Mouse (Mus musculus): ENCODE results near the gene Gng12. TPM values are rescaled to one million over a fixed set of nuclear protein-coding genes. Genes with fewer than 3 reads are reported as not detected.

Gene Gng12
- total and polyA plus RNA-seq, 2 experiments from 2014 or later, result 20.1 to 41.0 TPM

DNA sequence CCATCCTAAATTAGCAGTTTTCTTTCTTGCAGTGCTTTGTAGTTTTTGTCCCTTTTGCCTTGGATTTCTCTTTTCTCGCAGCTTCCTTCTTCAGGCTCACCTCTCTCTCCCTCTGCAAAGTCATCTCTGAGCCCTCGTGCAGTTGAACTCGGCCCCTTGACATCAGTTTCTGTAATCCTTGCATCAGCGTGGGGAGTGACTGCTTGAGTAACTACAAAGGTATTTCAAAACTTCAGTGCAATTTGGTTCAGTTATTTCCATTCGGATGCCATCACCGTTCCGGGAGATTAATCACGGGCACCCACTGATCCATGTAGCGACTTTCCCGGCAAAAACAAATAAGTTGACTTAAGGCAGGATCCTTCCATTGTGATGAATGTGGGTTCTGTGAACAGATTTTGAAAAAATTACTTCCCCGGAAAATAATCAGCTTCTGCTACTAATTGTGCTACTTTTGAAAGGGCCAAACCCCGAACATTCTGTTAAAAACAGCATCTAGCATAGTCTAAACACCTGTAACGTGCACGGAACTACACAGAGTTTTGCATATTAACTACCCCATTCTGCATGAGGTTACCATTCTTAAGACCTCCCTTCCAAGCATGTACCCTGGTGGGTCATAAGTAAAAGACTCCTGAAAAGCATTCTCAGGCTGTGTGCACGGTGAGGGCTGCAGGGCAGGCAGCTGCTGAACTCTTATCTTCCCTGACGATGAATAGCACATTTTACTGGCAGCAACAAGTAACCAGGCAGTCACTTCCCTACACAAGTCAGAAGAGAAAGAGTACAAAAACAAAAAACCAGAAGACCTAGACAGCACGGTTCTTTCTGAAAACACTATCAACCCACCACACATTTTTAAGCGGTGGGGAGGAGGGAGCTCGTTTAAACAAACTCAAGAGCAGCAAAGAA, 139.4 kb downstream of the Gng12 start:
- peak overlapping the region; percentile 33; the same call in 1 of the 2 replicates for H3K9ac ChIP-seq (replicated peaks; ENCODE audit: low read depth, low read length)
- H3K4me3 ChIP-seq (ENCODE audit: low read depth, low read length), result peak overlapping the region; percentile 89
- no peaks in the 10 kb centered on the region for H3K36me3 ChIP-seq (replicated peaks; ENCODE audit: control insufficient read depth, insufficient read depth, low read length)
- DNase-seq (ENCODE audit: low spot score) (peak; percentile 58), ATAC-seq (ENCODE audit: insufficient read depth, low read depth) (no peak)
- H3K27me3 ChIP-seq (ENCODE audit: control insufficient read depth, insufficient read depth, low read length), result no peaks in the 10 kb centered on the region
- 30% methylated on average over 19 of the region's 19 CpGs for WGBS
- peak overlapping the region; percentile 96 for H3K4me2 ChIP-seq (ENCODE audit: low read depth, low read length)
- TF ChIP-seq CTCF (IDR thresholded peaks at IDR 0.05; ENCODE audit: low read depth) (no peak), EP300 (IDR thresholded peaks at IDR 0.05; ENCODE audit: low read depth) (no peak)
- H3K27ac ChIP-seq (ENCODE audit: low read depth), result peak overlapping the region; percentile 93
- H3K9me3 ChIP-seq (replicated peaks; ENCODE audit: control insufficient read depth, low read length), result no peaks in the 10 kb centered on the region
- H3K4me1 ChIP-seq (ENCODE audit: control insufficient read depth, insufficient read depth), result 0 out of 2 replicates have a peak, but pooled peaks cover 4% of the 10 kb centered on the region

DNA sequence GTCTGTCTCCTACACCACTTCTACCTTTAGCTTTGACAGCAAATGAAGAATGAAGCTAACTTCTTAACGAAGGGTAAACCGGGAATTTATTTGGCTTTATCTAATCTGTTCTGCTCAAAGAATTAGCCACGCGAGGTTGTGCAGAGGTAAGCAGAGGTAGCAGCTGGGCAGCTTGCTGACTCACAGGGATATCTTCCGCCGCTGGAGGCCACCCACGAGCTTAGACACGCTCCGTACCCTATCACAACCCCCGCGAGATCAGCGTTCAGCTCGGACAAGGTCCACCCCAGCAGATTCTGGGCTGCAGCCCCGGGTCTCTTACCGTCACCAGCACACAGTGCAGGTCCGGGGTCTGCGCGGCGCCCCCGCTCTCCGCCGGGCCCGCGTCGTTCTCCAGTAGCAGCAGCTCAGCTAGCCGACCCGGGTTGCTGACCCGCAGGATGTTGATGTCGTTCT, 140.2 kb downstream of the Gng12 start:
- peak overlapping the region; percentile 96 for H3K4me2 ChIP-seq (ENCODE audit: low read depth, low read length)
- 0% methylated on average over 29 of the region's 29 CpGs for WGBS
- H3K4me3 ChIP-seq (ENCODE audit: low read depth, low read length), result peak overlapping the region; percentile 89
- no peaks in the 10 kb centered on the region for H3K9me3 ChIP-seq (replicated peaks; ENCODE audit: control insufficient read depth, low read length)
- H3K27me3 ChIP-seq (ENCODE audit: control insufficient read depth, insufficient read depth, low read length), result no peaks in the 10 kb centered on the region
- peak; percentile 86 for DNase-seq (ENCODE audit: low spot score)
- peak overlapping the region; percentile 93 for H3K27ac ChIP-seq (ENCODE audit: low read depth)
- H3K36me3 ChIP-seq (replicated peaks; ENCODE audit: control insufficient read depth, insufficient read depth, low read length), result no peaks in the 10 kb centered on the region
- TF ChIP-seq EP300 (IDR thresholded peaks at IDR 0.05; ENCODE audit: low read depth) (no peak), CTCF (IDR thresholded peaks at IDR 0.05; ENCODE audit: low read depth) (peak; percentile 60)
- 0 out of 2 replicates have a peak, but pooled peaks cover 4% of the 10 kb centered on the region for H3K4me1 ChIP-seq (ENCODE audit: control insufficient read depth, insufficient read depth)
- peak; percentile 75 for ATAC-seq (ENCODE audit: insufficient read depth, low read depth)
- H3K9ac ChIP-seq (replicated peaks; ENCODE audit: low read depth, low read length), result peak overlapping the region; percentile 79

DNA sequence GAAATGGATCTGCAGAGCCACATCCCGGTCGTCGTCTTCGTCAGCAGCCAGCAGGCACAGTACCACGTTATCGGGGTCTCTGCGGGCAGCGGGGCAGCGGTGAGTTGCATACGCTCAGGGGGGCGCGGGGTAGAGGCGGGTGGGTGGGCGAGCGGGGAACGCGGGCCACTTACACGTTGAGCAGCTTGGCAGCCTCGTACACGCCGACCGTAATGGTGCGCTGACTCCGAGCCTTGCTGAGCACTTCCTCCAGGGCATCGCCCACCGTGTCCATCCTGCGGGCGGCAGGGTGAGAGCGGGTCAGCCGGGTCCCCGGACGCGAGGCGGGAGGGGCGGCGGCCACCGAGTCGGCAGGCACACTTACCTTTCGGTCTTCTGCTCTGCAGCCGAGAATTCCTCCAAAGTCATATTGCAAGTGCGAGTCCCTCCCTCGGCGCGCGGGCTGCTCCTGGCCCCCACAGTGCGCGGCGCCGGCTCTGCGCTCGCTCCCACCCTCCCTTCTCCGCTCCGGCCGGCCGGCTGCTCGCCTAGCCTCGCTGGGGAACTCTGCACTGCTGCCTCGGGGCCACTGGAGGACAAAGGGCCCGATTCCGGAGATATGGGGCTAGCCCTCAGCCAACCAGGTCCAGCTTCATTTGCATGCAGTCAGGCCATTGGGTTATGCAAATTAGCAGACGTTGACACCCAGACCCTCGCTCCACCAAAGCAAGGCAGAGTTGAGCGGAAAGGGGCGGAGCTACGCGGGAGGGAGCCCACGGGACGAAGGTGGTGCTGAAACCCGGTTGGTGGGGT, 140.8 kb downstream of the Gng12 start, which contains the start of gene Gadd45a:
Gadd45a (minus strand) TSS at position 621 of the 792 bp plus-strand sequence.
- Histone ChIP-seq H3K4me1 (ENCODE audit: control insufficient read depth, insufficient read depth) (0 out of 2 replicates have a peak, but pooled peaks cover 4% of the 10 kb centered on the region), H3K36me3 (replicated peaks; ENCODE audit: control insufficient read depth, insufficient read depth, low read length) (no peaks in the 10 kb centered on the region), H3K27ac (ENCODE audit: low read depth) (peak within 1 kb of the TSS; percentile 93), H3K4me2 (ENCODE audit: low read depth, low read length) (peak within 1 kb of the TSS; percentile 96), H3K9ac (replicated peaks; ENCODE audit: low read depth, low read length) (peak within 1 kb of the TSS; percentile 79), H3K27me3 (ENCODE audit: control insufficient read depth, insufficient read depth, low read length) (no peaks in the 10 kb centered on the region), H3K4me3 (ENCODE audit: low read depth, low read length) (peak within 1 kb of the TSS; percentile 89), H3K9me3 (replicated peaks; ENCODE audit: control insufficient read depth, low read length) (no peaks in the 10 kb centered on the region)
- under 1% methylated on average over 69 of the region's 69 CpGs for WGBS
- ATAC-seq (ENCODE audit: insufficient read depth, low read depth) (peak; percentile 97), DNase-seq (ENCODE audit: low spot score) (peak; percentile 99)
- TF ChIP-seq EP300 (IDR thresholded peaks at IDR 0.05; ENCODE audit: low read depth) (no peak; the same call in 1 of the 2 replicates), CTCF (IDR thresholded peaks at IDR 0.05; ENCODE audit: low read depth) (no peak)

DNA sequence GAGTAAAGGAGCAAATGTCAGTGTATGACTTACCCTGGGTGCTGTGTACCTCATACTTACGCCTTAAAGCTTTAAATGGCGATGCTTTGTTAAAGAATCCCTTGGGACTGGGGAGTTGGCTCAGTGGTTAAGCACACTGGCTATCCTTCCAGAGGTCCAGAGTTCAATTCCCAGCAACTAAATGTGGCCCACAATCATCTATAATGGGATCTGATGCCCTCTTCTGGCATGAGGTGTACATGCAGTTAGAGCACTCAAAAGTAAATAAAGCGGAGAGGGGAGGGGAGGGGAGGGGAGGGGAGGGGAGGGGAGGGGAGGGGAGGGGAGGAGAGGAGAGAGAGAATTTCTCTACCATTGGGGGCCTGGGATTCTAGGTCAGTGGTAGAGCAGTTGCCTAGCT, 142.8 kb downstream of the Gng12 start:
- H3K9ac ChIP-seq (replicated peaks; ENCODE audit: low read depth, low read length), result no peak overlapping the region
- ATAC-seq (ENCODE audit: insufficient read depth, low read depth) (no peak), DNase-seq (ENCODE audit: low spot score) (no peak)
- no peak for TF ChIP-seq EP300 (IDR thresholded peaks at IDR 0.05; ENCODE audit: low read depth)
- TF ChIP-seq CTCF (IDR thresholded peaks at IDR 0.05; ENCODE audit: low read depth), result no peak
- WGBS, result 93% methylated on average over 3 of the region's 3 CpGs
- H3K4me1 ChIP-seq (ENCODE audit: control insufficient read depth, insufficient read depth), result 0 out of 2 replicates have a peak, but pooled peaks cover 4% of the 10 kb centered on the region
- H3K4me3 ChIP-seq (ENCODE audit: low read depth, low read length), result no peak overlapping the region
- no peak overlapping the region for H3K27ac ChIP-seq (ENCODE audit: low read depth)
- H3K27me3 ChIP-seq (ENCODE audit: control insufficient read depth, insufficient read depth, low read length), result no peaks in the 10 kb centered on the region
- no peaks in the 10 kb centered on the region for H3K36me3 ChIP-seq (replicated peaks; ENCODE audit: control insufficient read depth, insufficient read depth, low read length)
- no peak overlapping the region for H3K4me2 ChIP-seq (ENCODE audit: low read depth, low read length)
- no peaks in the 10 kb centered on the region for H3K9me3 ChIP-seq (replicated peaks; ENCODE audit: control insufficient read depth, low read length)

DNA sequence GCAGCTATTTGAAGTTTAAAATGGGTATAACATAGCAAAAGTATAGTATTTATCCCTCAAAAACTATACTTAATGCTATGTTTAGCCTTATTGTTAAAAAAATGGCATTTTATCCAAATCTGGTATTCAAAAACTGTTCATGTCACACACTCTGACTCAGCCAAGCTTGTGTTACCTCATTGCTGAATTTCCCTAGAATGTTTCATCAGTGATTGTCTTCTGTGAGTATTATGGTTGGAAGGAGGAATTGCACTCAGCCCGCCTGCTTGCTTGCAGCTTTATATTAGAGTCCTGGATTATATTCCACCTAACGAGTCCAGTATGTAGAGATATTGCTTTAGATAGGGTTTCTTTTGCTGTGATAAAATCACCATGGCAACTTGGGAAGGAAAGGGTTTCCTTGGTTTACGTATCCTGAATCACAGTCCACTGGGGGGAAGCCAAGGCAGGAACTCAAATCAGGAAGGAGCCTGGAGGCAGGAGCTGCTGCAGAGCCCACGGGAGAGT, 144.8 kb downstream of the Gng12 start:
- no peaks in the 10 kb centered on the region for H3K9me3 ChIP-seq (replicated peaks; ENCODE audit: control insufficient read depth, low read length)
- ATAC-seq (ENCODE audit: insufficient read depth, low read depth) (no peak), DNase-seq (ENCODE audit: low spot score) (no peak)
- H3K36me3 ChIP-seq (replicated peaks; ENCODE audit: control insufficient read depth, insufficient read depth, low read length), result no peaks in the 10 kb centered on the region
- H3K4me2 ChIP-seq (ENCODE audit: low read depth, low read length), result no peak overlapping the region
- no peak overlapping the region for H3K27ac ChIP-seq (ENCODE audit: low read depth)
- TF ChIP-seq EP300 (IDR thresholded peaks at IDR 0.05; ENCODE audit: low read depth) (no peak), CTCF (IDR thresholded peaks at IDR 0.05; ENCODE audit: low read depth) (no peak)
- 50% methylated on average over 4 of the region's 4 CpGs for WGBS
- H3K4me3 ChIP-seq (ENCODE audit: low read depth, low read length), result no peak overlapping the region
- H3K9ac ChIP-seq (replicated peaks; ENCODE audit: low read depth, low read length), result no peak overlapping the region
- no peaks in the 10 kb centered on the region for H3K4me1 ChIP-seq (ENCODE audit: control insufficient read depth, insufficient read depth)
- H3K27me3 ChIP-seq (ENCODE audit: control insufficient read depth, insufficient read depth, low read length), result no peaks in the 10 kb centered on the region

Measured in heart, postnatal 0 days (tissue).